Comparison of ENCODE assay signal across 27 mouse cellular contexts in the genomic region with DNA sequence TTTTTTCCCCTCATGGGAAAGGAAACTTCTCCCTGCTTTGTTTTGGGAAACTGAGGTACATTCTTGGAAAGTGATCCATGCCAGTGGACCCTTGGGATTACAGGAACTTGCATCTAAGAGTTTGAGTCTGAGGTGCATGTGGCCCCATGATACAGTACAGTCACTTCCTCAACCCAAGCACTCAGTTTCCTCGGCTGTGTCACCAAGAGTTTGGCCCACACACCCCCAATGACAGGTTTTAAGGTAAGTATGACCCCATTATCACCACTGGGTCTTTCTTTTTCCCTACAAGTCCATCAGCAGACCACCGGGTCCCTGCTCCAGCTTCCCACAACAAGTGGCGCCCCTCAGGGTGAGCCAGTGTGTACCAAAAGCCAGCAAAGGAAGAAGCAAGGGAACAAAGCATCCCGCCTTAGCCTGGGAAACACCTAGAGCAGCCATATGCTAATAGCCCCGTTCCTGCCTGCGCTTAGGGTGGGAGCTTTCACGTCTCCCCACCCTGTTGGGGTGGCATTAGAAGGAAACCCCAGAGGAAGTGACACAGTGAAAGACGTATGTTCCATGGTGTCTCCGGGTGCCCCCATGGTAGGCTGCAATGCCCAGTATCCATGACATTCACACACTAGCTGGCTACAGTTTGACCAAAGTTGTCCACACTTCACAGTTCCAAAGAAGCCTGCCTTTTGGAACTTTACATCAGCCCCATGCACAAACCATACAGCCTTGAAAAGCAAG. TPM values are rescaled to one million over a fixed set of nuclear protein-coding genes. Genes with fewer than 3 reads are reported as not detected.
A peak's percentile ranks its signal among the peaks of the same experiment; 100 is the strongest.
DNase-seq lines count a peak whose midpoint lies in the region; ATAC-seq and TF ChIP-seq lines count a peak whose summit lies in the region.
"Had no signal": no experiment of that assay in that cellular context is flagged by ENCODE, and none has a peak within 500 bp of the region (broad histone marks: within the 10 kb centered on the region; RNA-seq: fewer than 3 reads in every experiment).

No protein-coding gene starts in this region.

- H3K36me3 ChIP-seq in heart, embryonic 10.5 days: 0 out of 2 replicates have a peak, but pooled peaks cover 2% of the 10 kb centered on the region
- H3K36me3 ChIP-seq in heart, embryonic 11.5 days (ENCODE audit: control insufficient read depth, insufficient read depth, low read length): no peaks in the 10 kb centered on the region
- peaks cover 23% of the 10 kb centered on the region for H3K36me3 ChIP-seq in thymus, adult 2 months (ENCODE audit: control insufficient read depth, insufficient read depth, low read length)
- H3K36me3 ChIP-seq: embryonic facial prominence, embryonic 10.5 days; embryonic facial prominence, embryonic 15.5 days; forebrain, embryonic 12.5 days; heart, embryonic 13.5 days; limb, embryonic 13.5 days; lung, embryonic 15.5 days; neural tube, embryonic 13.5 days had no signal

- no peak overlapping the region for H3K9ac ChIP-seq in heart, embryonic 11.5 days (ENCODE audit: low read depth, low read length)
- H3K9ac ChIP-seq: embryonic facial prominence, embryonic 15.5 days; forebrain, embryonic 12.5 days; heart, embryonic 13.5 days; hindbrain, embryonic 14.5 days; limb, embryonic 13.5 days; lung, embryonic 15.5 days; neural tube, embryonic 13.5 days had no signal

- 83% methylated on average over 9 of the region's 9 CpGs for WGBS in heart, embryonic 10.5 days
- 80% methylated on average over 9 of the region's 9 CpGs for WGBS in heart, embryonic 11.5 days (ENCODE audit: insufficient replicate concordance)
- WGBS in thymus, adult 2 months: 55% methylated on average over 9 of the region's 9 CpGs

- H3K4me3 ChIP-seq in heart, embryonic 10.5 days: no peak overlapping the region
- no peak overlapping the region for H3K4me3 ChIP-seq in heart, embryonic 11.5 days (ENCODE audit: low read depth, low read length)
- 0 out of 2 replicates have a peak overlapping the region, but pooled peaks have one; percentile 35 for H3K4me3 ChIP-seq in thymus, adult 2 months (ENCODE audit: control insufficient read depth, insufficient read depth, low read length)
- H3K4me3 ChIP-seq: embryonic facial prominence, embryonic 10.5 days; embryonic facial prominence, embryonic 15.5 days; forebrain, embryonic 12.5 days; heart, embryonic 13.5 days; limb, embryonic 13.5 days; lung, embryonic 15.5 days; neural tube, embryonic 13.5 days had no signal

- H3K4me1 ChIP-seq in heart, embryonic 10.5 days: peaks cover 49% of the 10 kb centered on the region
- H3K4me1 ChIP-seq in heart, embryonic 11.5 days (ENCODE audit: control insufficient read depth, insufficient read depth, low read length): peaks cover 24% of the 10 kb centered on the region
- H3K4me1 ChIP-seq in thymus, adult 2 months (replicated peaks; ENCODE audit: control insufficient read depth, insufficient read depth, low read length): peaks cover 80% of the 10 kb centered on the region
- H3K4me1 ChIP-seq: forebrain, embryonic 12.5 days had no signal

- no peak for TF ChIP-seq CTCF in thymus, adult 2 months (IDR thresholded peaks at IDR 0.05; ENCODE audit: borderline replicate concordance, control insufficient read depth, extremely low read depth, insufficient read depth, low read length, poor library complexity)

- no peak overlapping the region for H3K4me2 ChIP-seq in heart, embryonic 11.5 days
- H3K4me2 ChIP-seq: embryonic facial prominence, embryonic 15.5 days; forebrain, embryonic 12.5 days; heart, embryonic 13.5 days; hindbrain, embryonic 14.5 days; limb, embryonic 13.5 days; liver, embryonic 11.5 days; lung, embryonic 15.5 days; midbrain, embryonic 11.5 days; neural tube, embryonic 13.5 days had no signal

- no peak for DNase-seq in heart, embryonic 10.5 days (ENCODE audit: low spot score)
- peak; percentile 46 for DNase-seq in thymus, adult 2 months
- DNase-seq in thymus, postnatal 10 days (ENCODE audit: low spot score in 2 of 2): no peak
- DNase-seq in thymus, postnatal 36 days: peak; percentile 55 to 59
- no peak for DNase-seq in left cerebral cortex, adult 8-10 months (ENCODE audit: low spot score in 2 of 2)
- no peak for DNase-seq in spleen, postnatal 4 days (ENCODE audit: low spot score in 2 of 2)
- DNase-seq: adrenal gland, adult 2 months; adrenal gland, postnatal 36 days; heart, postnatal 36 days; kidney, adult 18-20 months; kidney, postnatal 10 days; layer of hippocampus, adult 9-11 months; lung, postnatal 36 days; right cerebral cortex, postnatal 4 days had no signal

- no peak for ATAC-seq in heart, embryonic 11.5 days (replicated peaks; ENCODE audit: insufficient number of reproducible peaks, low FRiP score, low TSS enrichment)
- peak; percentile 32 for ATAC-seq in activated CD4-positive, CD25-positive, alpha-beta regulatory T cell, adult 4 months
- ATAC-seq: midbrain, embryonic 16.5 days had no signal

- TF ChIP-seq POLR2A in thymus, adult 2 months (IDR thresholded peaks at IDR 0.05; ENCODE audit: control insufficient read depth, extremely low read depth, insufficient read depth, low read length, poor library complexity): no peak

- H3K27ac ChIP-seq in heart, embryonic 10.5 days: 0 out of 2 replicates have a peak overlapping the region, but pooled peaks have one; percentile 23
- H3K27ac ChIP-seq in heart, embryonic 11.5 days (ENCODE audit: low read depth, low read length): no peak overlapping the region
- H3K27ac ChIP-seq in thymus, adult 2 months (ENCODE audit: control insufficient read depth, insufficient read depth, low read length): peak overlapping the region; percentile 100
- H3K27ac ChIP-seq: embryonic facial prominence, embryonic 10.5 days; embryonic facial prominence, embryonic 15.5 days; forebrain, embryonic 12.5 days; heart, embryonic 13.5 days; hindbrain, embryonic 14.5 days; limb, embryonic 13.5 days; lung, embryonic 15.5 days; neural tube, embryonic 13.5 days had no signal

- no peaks in the 10 kb centered on the region for H3K27me3 ChIP-seq in heart, embryonic 10.5 days (ENCODE audit: insufficient read depth, poor library complexity, severe bottlenecking)
- H3K27me3 ChIP-seq in heart, embryonic 11.5 days (ENCODE audit: control insufficient read depth, insufficient read depth, low read length): peaks cover 4% of the 10 kb centered on the region; the same call in 1 of the 2 replicates
- no peaks in the 10 kb centered on the region for H3K27me3 ChIP-seq in thymus, adult 2 months (ENCODE audit: control insufficient read depth, insufficient read depth, low read length)
- H3K27me3 ChIP-seq: embryonic facial prominence, embryonic 15.5 days; forebrain, embryonic 12.5 days; limb, embryonic 13.5 days; neural tube, embryonic 13.5 days had no signal

- H3K9me3 ChIP-seq in heart, embryonic 10.5 days: no peaks in the 10 kb centered on the region
- no peaks in the 10 kb centered on the region for H3K9me3 ChIP-seq in heart, embryonic 11.5 days (replicated peaks; ENCODE audit: control insufficient read depth, low read length)
- H3K9me3 ChIP-seq: embryonic facial prominence, embryonic 10.5 days; embryonic facial prominence, embryonic 15.5 days; forebrain, embryonic 12.5 days; heart, embryonic 13.5 days; limb, embryonic 13.5 days; lung, embryonic 15.5 days; neural tube, embryonic 13.5 days had no signal

RNA-seq across cellular contexts. Expression of a gene that starts 34.5 kb away (rescaled TPM):
- polyA plus RNA-seq in heart, embryonic 10.5 days (2016; fragmentation: Nextera tagmentation; extraction: Ambion mirVana): 3.6 and 6.1 TPM in 2 replicates
- polyA plus RNA-seq in heart, embryonic 11.5 days (2014; fragmentation: Nextera tagmentation; extraction: Ambion mirVana): 4.7 and 6.8 TPM in 2 replicates
- 151 and 166 TPM in 2 replicates for polyA plus RNA-seq in thymus, adult 2 months (2012; rRNA removed)
- 1 to 10 TPM; 6.9 to 7.4 TPM for polyA plus RNA-seq in activated CD4-positive, CD25-positive, alpha-beta regulatory T cell, adult 4 months (2017; shearing (Covaris generic))
- total RNA-seq in left cerebral cortex, adult 8-10 months (2022): 1 to 10 TPM in 2 of 4 experiments, under 1 TPM in 2; 0.82 to 1.6 (median 1.2) TPM
- total RNA-seq: adrenal gland, adult 2 months; adrenal gland, postnatal 36 days had no signal
- polyA plus RNA-seq: midbrain, embryonic 16.5 days had no signal

Comparison
In these comparisons a context has a peak if more than half of its experiments do, and no peak if none do; other contexts are left out.
1. DNase-seq: peak in thymus, adult 2 months (single experiment) and thymus, postnatal 36 days (2 of 2); none in heart, embryonic 10.5 days (single experiment), thymus, postnatal 10 days (0 of 2), left cerebral cortex, adult 8-10 months (0 of 2) and spleen, postnatal 4 days (0 of 2).
2. RNA of a gene that starts 34.5 kb away (polyA plus RNA-seq): 151 to 166 TPM in thymus, adult 2 months; 6.9 to 7.4 TPM in activated CD4-positive, CD25-positive, alpha-beta regulatory T cell, adult 4 months, 4.7 to 6.8 TPM in heart, embryonic 11.5 days and 3.6 to 6.1 TPM in heart, embryonic 10.5 days; every median in the first group is over 10 times any median in the second.